Mouse (Mus musculus) MEL (cell line): ENCODE results near the gene Scnn1a. TPM values are rescaled to one million over a fixed set of nuclear protein-coding genes. Genes with fewer than 3 reads are reported as not detected.

Experiments
- DNase-seq: peaks from one replicate; pipeline ENCODE4 v3.0.0; 2011; ENCODE audit warnings: low read depth, low spot score
- H3K27ac ChIP-seq: 2 replicates; pipeline ENCODE4 v1.5.1; 2012; ENCODE audit warnings: low read depth, mild to moderate bottlenecking, control low read depth, low read length, moderate library complexity; ENCODE audit not compliant: control insufficient read depth
- H3K27me3 ChIP-seq, 2 experiments: fragments of 150-350 bp in 1 of 2; sonication (generic) in 1 of 2; 2 replicates each; pipeline ENCODE4 v1.6.1; 2012; ENCODE audit warnings: low read length in 2 of 2, mild to moderate bottlenecking in 2 of 2, improper control_type of control experiment in 1 of 2, moderate library complexity in 1 of 2; ENCODE audit not compliant: insufficient read depth in 2 of 2, control insufficient read depth in 1 of 2
- H3K36me3 ChIP-seq, 2 experiments: 2 replicates each; pipeline ENCODE4 v1.6.1; 2012 to 2014; ENCODE audit warnings: low read length in 2 of 2, improper control_type of control experiment in 1 of 2, inconsistent platforms in 1 of 2, mild to moderate bottlenecking in 1 of 2; ENCODE audit not compliant: insufficient read depth in 2 of 2, control insufficient read depth in 1 of 2
- H3K4me1 ChIP-seq, 2 experiments: fragments of 150-350 bp in 1 of 2; sonication (generic) in 1 of 2; 2 replicates each; pipeline ENCODE4 v1.6.1; 2012; ENCODE audit warnings: low read length in 2 of 2, improper control_type of control experiment in 1 of 2, mild to moderate bottlenecking in 1 of 2; ENCODE audit not compliant: insufficient read depth in 2 of 2, control insufficient read depth in 1 of 2
- H3K4me3 ChIP-seq, 2 experiments: fragments of 150-350 bp in 1 of 2; sonication (generic) in 1 of 2; 2 replicates each; pipeline ENCODE4 v1.5.1; 2012; ENCODE audit warnings: low read depth in 2 of 2, low read length in 2 of 2, mild to moderate bottlenecking in 2 of 2, moderate library complexity in 2 of 2, control low read depth in 1 of 2, improper control_type of control experiment in 1 of 2; ENCODE audit not compliant: control insufficient read depth in 1 of 2, insufficient read depth in 1 of 2
- H3K79me2 ChIP-seq: 2 replicates; pipeline ENCODE4 v1.6.1; 2012; ENCODE audit warnings: mild to moderate bottlenecking, low read length, moderate library complexity; ENCODE audit not compliant: control insufficient read depth, poor library complexity, insufficient read depth
- H3K9ac ChIP-seq: 2 replicates; pipeline ENCODE4 v1.6.1; 2012; ENCODE audit warnings: low read depth, mild to moderate bottlenecking, control low read depth, low read length, moderate library complexity; ENCODE audit not compliant: control insufficient read depth, poor library complexity, severe bottlenecking
- H3K9me3 ChIP-seq: fragments of 150-350 bp; sonication (generic); replicated peaks from 2 replicates; pipeline ENCODE4 v1.6.1; 2012; ENCODE audit warnings: mild to moderate bottlenecking, low read length, improper control_type of control experiment, moderate library complexity; ENCODE audit not compliant: insufficient read depth
- CHD1 ChIP-seq: IDR thresholded peaks from 2 replicates; pipeline ENCODE4 v1.6.1; 2012; ENCODE audit warnings: low read depth, mild to moderate bottlenecking, inconsistent platforms, low read length, improper control_type of control experiment
- EP300 ChIP-seq, 2 experiments: IDR thresholded peaks; 2 replicates each; pipeline ENCODE4 v1.6.1; 2011; ENCODE audit warnings: improper control_type of control experiment in 2 of 2, low read length in 2 of 2, low read depth in 1 of 2, mild to moderate bottlenecking in 1 of 2
- KAT2A ChIP-seq: conservative IDR thresholded peaks from 2 replicates; pipeline ENCODE4 v1.6.1; 2012; ENCODE audit warnings: low read depth, low read length, improper control_type of control experiment, inconsistent platforms
- MAZ ChIP-seq: IDR thresholded peaks from 2 replicates; pipeline ENCODE4 v1.6.1; 2012; ENCODE audit warnings: low read depth, mild to moderate bottlenecking, inconsistent platforms, low read length, improper control_type of control experiment
- MXI1 ChIP-seq: IDR thresholded peaks from 2 replicates; pipeline ENCODE4 v1.6.1; 2011; ENCODE audit warnings: mild to moderate bottlenecking, low read depth, low read length, improper control_type of control experiment
- MYB ChIP-seq: IDR thresholded peaks from 2 replicates; pipeline ENCODE4 v1.6.1; 2011; ENCODE audit warnings: mild to moderate bottlenecking, low read depth, low read length, improper control_type of control experiment
- POLR2AphosphoS2 ChIP-seq: IDR thresholded peaks from 2 replicates; pipeline ENCODE4 v1.6.1; 2011; ENCODE audit warnings: low read length, improper control_type of control experiment
- POLR2AphosphoS5 ChIP-seq: IDR thresholded peaks from 2 replicates; pipeline ENCODE4 v1.6.1; 2012; ENCODE audit warnings: low read depth, borderline replicate concordance, mild to moderate bottlenecking, inconsistent platforms, low read length, moderate library complexity, mixed read lengths
- SMC3 ChIP-seq: IDR thresholded peaks from 2 replicates; pipeline ENCODE4 v1.6.1; 2011; ENCODE audit warnings: low read depth, low read length, improper control_type of control experiment
- TBP ChIP-seq: IDR thresholded peaks from 2 replicates; pipeline ENCODE4 v1.8.0; 2011; ENCODE audit warnings: low read depth, low read length, improper control_type of control experiment
- TCF12 ChIP-seq: IDR thresholded peaks from 2 replicates; pipeline ENCODE4 v1.6.1; 2014; ENCODE audit warnings: low read depth, mild to moderate bottlenecking, inconsistent platforms, low read length, improper control_type of control experiment, moderate library complexity
- USF2 ChIP-seq, 2 experiments: IDR thresholded peaks; 2 replicates each; pipeline ENCODE4 v1.6.1; 2011 to 2012; ENCODE audit warnings: improper control_type of control experiment in 2 of 2, low read length in 2 of 2, borderline replicate concordance in 1 of 2, inconsistent platforms in 1 of 2, low read depth in 1 of 2, mild to moderate bottlenecking in 1 of 2; ENCODE audit not compliant: insufficient read depth in 1 of 2
- ZKSCAN1 ChIP-seq: IDR thresholded peaks from 2 replicates; pipeline ENCODE4 v1.6.1; 2012; ENCODE audit warnings: low read depth, mild to moderate bottlenecking, inconsistent platforms, low read length, improper control_type of control experiment, moderate library complexity
- polyA plus RNA-seq, 2 experiments: library from polyadenylated mRNA; stranded (reverse) in 1 of 2; unstranded in 1 of 2; fragments of >175 nt in 1 of 2; fragments of >200 nt in 1 of 2; gene quantifications; 2 replicates each; pipeline versions ENCODE4 v1.2.1 to v1.2.4; 2012; ENCODE audit warnings: low replicate concordance in 2 of 2, low read depth in 1 of 2; ENCODE audit not compliant: insufficient read length in 2 of 2, insufficient read depth in 1 of 2, missing spikeins in 1 of 2
- total RNA-seq: library from RNA; depleted of rRNA; stranded (reverse); fragments of 300-350 nt; gene quantifications from 2 replicates; pipeline ENCODE4 v1.2.3, GENCODE M21; 2012

Gene Scnn1a
- total and polyA plus RNA-seq, 3 experiments = 0.50 TPM; not detected in 2

- H3K36me3 ChIP-seq = no peaks in the 10 kb centered on the region
- peaks cover 15 to 16% of the 10 kb centered on the region in 2 experiments for H3K27me3 ChIP-seq
- no peaks in the 10 kb centered on the region for H3K4me1 ChIP-seq
- no peaks in the 10 kb centered on the region for H3K9me3 ChIP-seq
- no peak overlapping the region for H3K27ac ChIP-seq
- TF ChIP-seq USF2 (IDR thresholded peaks at IDR 0.05; ENCODE audit: borderline replicate concordance in 1 of 2, insufficient read depth in 1 of 2, low read depth in 1 of 2, low read length in 2 of 2) (no peak), POLR2AphosphoS2 (no peak), MYB (no peak)
- no peak overlapping the region for H3K4me3 ChIP-seq
- no peaks in the 10 kb centered on the region for H3K79me2 ChIP-seq
- H3K9ac ChIP-seq = no peak overlapping the region
- DNase-seq = no peak
Measured at GRCm38 (mm10) chr6:125297149-125297820, 23.2 kb upstream of the Scnn1a start.

GRCm38 (mm10) chr6:125300982-125301381 lies 19.5 kb upstream of the Scnn1a start:
- peaks cover under 1 to 6% of the 10 kb centered on the region in 2 experiments for H3K27me3 ChIP-seq
- no peak overlapping the region for H3K4me3 ChIP-seq
- DNase-seq = no peak
- H3K79me2 ChIP-seq = no peaks in the 10 kb centered on the region
- H3K36me3 ChIP-seq = no peaks in the 10 kb centered on the region
- TF ChIP-seq POLR2AphosphoS5 (no peak), MYB (no peak), SMC3 (no peak), CHD1 (no peak), ZKSCAN1 (no peak), KAT2A (no peak), MXI1 (no peak), TCF12 (no peak), MAZ (no peak), EP300 (IDR thresholded peaks at IDR 0.05; ENCODE audit: low read depth in 1 of 2, low read length in 2 of 2) (no peak), TBP (no peak)
- no peaks in the 10 kb centered on the region for H3K9me3 ChIP-seq
- no peak overlapping the region for H3K27ac ChIP-seq
- no peaks in the 10 kb centered on the region for H3K4me1 ChIP-seq
- no peak overlapping the region for H3K9ac ChIP-seq
